Mouse (Mus musculus) liver, adult 2 months (tissue): ENCODE results near the gene Cplx3.

Source experiments
- CTCF ChIP-seq: fragments of 200-500 bp; IDR thresholded peaks from 2 replicates; pipeline ENCODE4 v1.5.1; 2011; ENCODE audit warnings: low read depth, low read length, control low read depth
- POLR2A ChIP-seq: fragments of 200-500 bp; IDR thresholded peaks from 2 replicates; pipeline ENCODE4 v1.6.1; 2011; ENCODE audit warnings: low read length, control low read depth; ENCODE audit not compliant: insufficient read depth; ENCODE audit errors: extremely low read depth

DNA sequence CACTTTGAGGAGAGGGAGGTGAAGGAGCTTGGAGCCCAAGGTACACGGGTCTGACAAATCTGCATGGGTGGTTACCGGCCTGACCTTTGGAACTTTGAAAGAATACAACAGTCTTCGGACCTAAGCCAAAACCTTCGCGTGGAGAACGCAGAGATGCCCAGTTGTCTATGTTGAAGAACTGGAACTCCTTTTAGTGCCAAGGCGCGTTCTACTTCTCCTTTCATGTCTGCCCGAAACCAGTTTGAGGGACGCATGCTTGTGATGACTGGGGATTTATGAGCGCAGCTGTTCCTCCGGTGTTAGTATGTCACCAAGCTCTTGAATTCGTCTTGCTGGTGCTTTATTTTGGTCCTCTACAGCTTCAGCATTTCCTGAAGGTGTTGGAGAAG, 44.4 kb downstream of the Cplx3 start:
- TF ChIP-seq POLR2A (no peak), CTCF (no peak)
